Mouse (Mus musculus): ENCODE measurements around the gene Gabrb2. TPM values are rescaled to one million over a fixed set of nuclear protein-coding genes. Genes with fewer than 3 reads are reported as not detected.

The Gabrb2 gene
- polyA plus RNA-seq, 1 experiment from 2014 or later: 12.9 TPM

DNA sequence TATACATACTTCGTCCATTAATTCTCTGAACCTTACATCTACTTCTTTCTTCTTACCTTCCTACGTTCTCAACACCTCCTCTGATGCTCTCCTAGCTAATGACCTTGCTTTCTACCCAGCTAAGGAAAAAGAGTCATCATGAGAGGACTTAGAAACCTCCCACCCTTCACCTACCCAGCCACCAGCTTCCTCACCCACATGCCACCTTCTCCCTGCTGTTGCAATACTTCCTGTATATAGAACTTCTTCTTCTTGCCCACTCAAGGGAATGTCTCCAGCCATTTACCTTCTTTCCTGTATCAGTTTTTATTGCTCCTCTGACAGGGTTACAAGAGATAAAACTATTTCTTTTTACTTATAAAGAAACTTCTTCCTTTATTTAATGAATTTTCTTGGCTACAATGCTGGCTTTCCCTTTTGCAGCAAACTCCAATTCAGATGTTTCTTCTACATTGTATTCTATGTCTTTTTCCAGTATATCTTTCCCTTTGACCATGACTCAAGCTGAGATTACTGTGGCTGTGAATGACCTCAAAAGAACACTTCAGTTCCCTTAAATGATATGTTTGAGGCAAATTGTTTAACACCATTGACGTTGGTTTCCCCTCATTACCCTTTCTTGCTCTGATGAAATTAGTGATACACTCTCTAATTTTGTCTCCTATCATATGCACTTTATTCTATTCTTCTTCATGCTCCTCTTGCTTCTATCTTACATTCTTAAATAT lies 155.8 kb downstream of the Gabrb2 start:
- no peak for DNase-seq (ENCODE audit: low spot score)
- no peak overlapping the region for H3K27ac ChIP-seq (ENCODE audit: low read depth, low read length)
- 84% methylated on average over 3 of the region's 3 CpGs for WGBS
- no peaks in the 10 kb centered on the region for H3K27me3 ChIP-seq (replicated peaks; ENCODE audit: control insufficient read depth, insufficient read depth, low read length)
- ATAC-seq: no peak
- no peaks in the 10 kb centered on the region for H3K36me3 ChIP-seq (ENCODE audit: control insufficient read depth, insufficient read depth, low read length)
- no peaks in the 10 kb centered on the region for H3K9me3 ChIP-seq (replicated peaks; ENCODE audit: control insufficient read depth, low read length)
- no peaks in the 10 kb centered on the region for H3K4me1 ChIP-seq (ENCODE audit: control insufficient read depth, insufficient read depth, low read length)
- H3K4me2 ChIP-seq (ENCODE audit: low read length): no peak overlapping the region
- no peak overlapping the region for H3K9ac ChIP-seq (ENCODE audit: low read length)
- no peak overlapping the region for H3K4me3 ChIP-seq (ENCODE audit: low read depth, low read length)

DNA sequence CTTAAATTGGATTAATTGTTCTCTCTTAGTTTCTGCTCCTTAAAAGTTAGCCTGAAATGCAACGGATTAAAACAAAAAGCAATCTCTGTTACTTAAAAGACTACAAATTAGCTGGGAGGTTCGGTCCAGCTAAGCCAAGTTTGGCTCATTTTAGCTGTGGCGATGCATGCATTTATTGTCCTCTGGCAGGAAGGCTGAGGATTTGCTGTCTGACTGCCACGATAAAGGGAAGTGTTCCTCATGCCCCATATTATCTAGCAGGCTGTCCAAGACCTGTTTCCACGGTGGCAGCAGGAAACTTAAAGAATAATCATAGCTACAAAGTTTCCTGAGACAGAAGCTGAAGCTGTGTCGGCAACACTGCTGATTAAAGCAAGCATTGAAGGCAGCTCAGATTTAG lies 160.2 kb downstream of the Gabrb2 start:
- no peaks in the 10 kb centered on the region for H3K27me3 ChIP-seq (replicated peaks; ENCODE audit: control insufficient read depth, insufficient read depth, low read length)
- DNase-seq (ENCODE audit: low spot score) (peak; percentile 6), ATAC-seq (no peak)
- H3K9me3 ChIP-seq (replicated peaks; ENCODE audit: control insufficient read depth, low read length): no peaks in the 10 kb centered on the region
- H3K4me3 ChIP-seq (ENCODE audit: low read depth, low read length): no peak overlapping the region
- WGBS: 33% methylated on average over 6 of the region's 6 CpGs
- no peak overlapping the region for H3K4me2 ChIP-seq (ENCODE audit: low read length)
- H3K36me3 ChIP-seq (ENCODE audit: control insufficient read depth, insufficient read depth, low read length): no peaks in the 10 kb centered on the region
- H3K27ac ChIP-seq (ENCODE audit: low read depth, low read length): no peak overlapping the region
- no peaks in the 10 kb centered on the region for H3K4me1 ChIP-seq (ENCODE audit: control insufficient read depth, insufficient read depth, low read length)
- H3K9ac ChIP-seq (ENCODE audit: low read length): no peak overlapping the region

DNA sequence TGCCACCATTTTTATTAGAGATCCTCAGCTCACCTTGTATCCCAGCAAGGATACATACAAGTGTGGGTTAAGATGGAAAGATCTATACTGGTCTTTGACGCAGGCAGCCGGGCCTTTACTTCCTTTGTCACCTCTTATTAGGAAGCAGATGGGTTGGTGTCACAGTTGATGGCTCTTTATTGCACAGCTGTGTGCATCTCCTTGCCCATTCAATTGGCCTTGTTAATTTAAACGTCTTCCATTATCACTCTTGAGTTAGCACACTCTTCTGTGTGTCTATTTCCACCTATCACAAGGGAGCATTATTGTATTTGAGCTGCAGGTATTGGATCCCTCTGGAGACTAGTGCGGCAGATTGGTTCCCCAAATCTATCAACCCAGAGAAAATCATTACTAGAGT lies 161.6 kb downstream of the Gabrb2 start:
- H3K9ac ChIP-seq (ENCODE audit: low read length): no peak overlapping the region
- no peaks in the 10 kb centered on the region for H3K36me3 ChIP-seq (ENCODE audit: control insufficient read depth, insufficient read depth, low read length)
- H3K9me3 ChIP-seq (replicated peaks; ENCODE audit: control insufficient read depth, low read length): no peaks in the 10 kb centered on the region
- no peak for ATAC-seq
- no peaks in the 10 kb centered on the region for H3K4me1 ChIP-seq (ENCODE audit: control insufficient read depth, insufficient read depth, low read length)
- 83% methylated on average over 4 of the region's 4 CpGs for WGBS
- no peaks in the 10 kb centered on the region for H3K27me3 ChIP-seq (replicated peaks; ENCODE audit: control insufficient read depth, insufficient read depth, low read length)
- no peak overlapping the region for H3K4me3 ChIP-seq (ENCODE audit: low read depth, low read length)
- no peak overlapping the region for H3K4me2 ChIP-seq (ENCODE audit: low read length)
- H3K27ac ChIP-seq (ENCODE audit: low read depth, low read length): no peak overlapping the region
- no peak for DNase-seq (ENCODE audit: low spot score)

DNA sequence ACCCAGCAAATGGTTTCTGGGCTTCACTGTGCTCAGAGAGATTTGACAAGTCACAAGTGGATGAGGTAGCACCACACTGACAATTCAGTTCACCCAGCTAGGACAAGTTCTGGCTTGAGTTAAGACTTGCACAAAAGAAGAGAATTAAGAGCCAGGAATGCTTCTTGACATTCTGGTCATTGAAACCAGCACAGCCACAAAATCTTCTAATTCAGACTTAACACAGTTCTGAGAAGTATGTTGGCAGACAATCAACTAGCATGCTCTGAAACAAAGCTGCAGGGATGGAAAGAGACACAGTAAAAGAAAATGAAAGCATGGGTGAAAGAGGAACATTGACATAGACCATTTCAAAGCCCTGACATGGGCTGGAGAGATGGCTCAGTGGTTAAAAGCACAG lies 162.2 kb downstream of the Gabrb2 start:
- no peak for DNase-seq (ENCODE audit: low spot score)
- ATAC-seq: no peak
- Histone ChIP-seq H3K4me1 (ENCODE audit: control insufficient read depth, insufficient read depth, low read length) (no peaks in the 10 kb centered on the region), H3K27me3 (replicated peaks; ENCODE audit: control insufficient read depth, insufficient read depth, low read length) (no peaks in the 10 kb centered on the region), H3K4me2 (ENCODE audit: low read length) (no peak overlapping the region), H3K9me3 (replicated peaks; ENCODE audit: control insufficient read depth, low read length) (no peaks in the 10 kb centered on the region), H3K36me3 (ENCODE audit: control insufficient read depth, insufficient read depth, low read length) (no peaks in the 10 kb centered on the region), H3K27ac (ENCODE audit: low read depth, low read length) (no peak overlapping the region), H3K4me3 (ENCODE audit: low read depth, low read length) (no peak overlapping the region), H3K9ac (ENCODE audit: low read length) (no peak overlapping the region)

DNA sequence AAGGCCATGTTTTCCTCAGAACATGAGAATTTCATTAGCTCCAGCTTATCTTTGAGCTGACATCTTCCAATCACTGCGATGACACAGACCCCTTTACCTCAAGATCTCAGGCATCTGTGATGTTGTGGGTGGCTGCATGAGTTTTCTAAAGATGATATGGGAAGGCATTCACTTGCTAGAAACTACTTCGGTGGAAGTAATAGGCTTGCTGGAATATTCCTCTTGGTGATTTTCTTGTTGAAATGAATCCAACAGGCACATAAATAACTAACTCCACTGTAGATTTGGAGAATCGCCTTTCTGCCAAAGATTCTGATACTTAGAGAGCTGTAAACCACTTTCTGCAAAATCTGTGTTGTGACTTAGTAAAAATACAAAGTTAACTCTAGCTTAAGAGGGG lies 172.9 kb downstream of the Gabrb2 start:
- H3K4me1 ChIP-seq (ENCODE audit: control insufficient read depth, insufficient read depth, low read length): no peaks in the 10 kb centered on the region
- H3K4me3 ChIP-seq (ENCODE audit: low read depth, low read length): no peak overlapping the region
- DNase-seq (ENCODE audit: low spot score) (no peak), ATAC-seq (no peak)
- H3K27me3 ChIP-seq (replicated peaks; ENCODE audit: control insufficient read depth, insufficient read depth, low read length): no peaks in the 10 kb centered on the region
- no peak overlapping the region for H3K9ac ChIP-seq (ENCODE audit: low read length)
- H3K36me3 ChIP-seq (ENCODE audit: control insufficient read depth, insufficient read depth, low read length): no peaks in the 10 kb centered on the region
- H3K4me2 ChIP-seq (ENCODE audit: low read length): no peak overlapping the region
- H3K27ac ChIP-seq (ENCODE audit: low read depth, low read length): no peak overlapping the region
- WGBS: 88% methylated on average over 3 of the region's 3 CpGs
- H3K9me3 ChIP-seq (replicated peaks; ENCODE audit: control insufficient read depth, low read length): no peaks in the 10 kb centered on the region

DNA sequence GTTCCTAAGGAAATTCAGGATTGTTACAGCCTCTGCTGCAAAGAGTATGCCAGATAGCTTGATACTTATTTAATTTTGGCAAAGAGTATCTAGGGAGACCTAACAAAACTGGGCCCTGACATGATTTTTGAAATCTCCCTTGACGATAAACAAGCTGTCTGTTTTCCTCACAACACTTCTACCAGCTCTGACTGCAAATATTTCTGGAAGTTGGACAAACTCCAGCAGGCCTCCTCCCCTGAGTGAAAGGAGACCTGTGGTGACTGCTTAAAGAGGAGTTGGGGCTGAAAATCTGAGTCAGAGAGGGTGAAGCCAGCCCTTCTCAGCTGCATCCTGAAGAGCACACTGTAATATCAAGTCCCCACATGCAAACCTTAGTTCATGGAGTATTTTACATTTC lies 186.7 kb downstream of the Gabrb2 start:
- 65% methylated on average over 1 of the region's 1 CpGs for WGBS
- peak; percentile 24 for DNase-seq (ENCODE audit: low spot score)
- peaks cover 2% of the 10 kb centered on the region; the same call in 1 of the 2 replicates for H3K4me1 ChIP-seq (ENCODE audit: control insufficient read depth, insufficient read depth, low read length)

DNA sequence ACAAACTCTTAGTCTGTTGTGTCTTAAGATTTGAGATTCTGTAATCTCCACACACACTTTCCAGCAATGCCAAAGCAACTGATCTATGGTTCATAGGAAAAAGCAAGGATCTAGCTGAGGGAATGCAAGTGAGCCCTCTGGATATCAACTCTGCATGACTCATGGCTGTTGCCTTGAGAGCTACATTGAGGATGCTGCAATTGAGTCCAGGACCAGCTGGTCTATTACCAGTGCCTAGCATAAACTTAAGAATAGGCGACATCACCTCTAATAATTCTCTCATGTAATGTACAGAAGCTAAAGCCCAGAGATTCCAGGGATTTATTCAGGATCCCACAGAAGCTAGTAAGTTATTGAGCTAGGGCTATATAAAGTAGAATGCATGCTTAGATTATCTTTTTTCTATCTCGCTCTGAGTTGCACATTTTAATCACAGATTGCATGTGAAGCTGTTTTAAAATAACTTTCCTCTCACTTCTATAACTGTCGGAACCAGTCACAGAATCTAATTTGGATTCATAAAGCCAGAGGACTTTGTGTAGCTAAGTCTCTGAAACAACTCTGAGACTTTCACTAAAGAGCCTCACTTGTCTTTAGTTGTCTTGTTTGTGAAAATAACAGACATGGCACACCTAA lies 189.7 kb downstream of the Gabrb2 start:
- DNase-seq (ENCODE audit: low spot score) (no peak), ATAC-seq (no peak)
- Histone ChIP-seq H3K4me1 (ENCODE audit: control insufficient read depth, insufficient read depth, low read length) (peaks cover 2% of the 10 kb centered on the region; the same call in 1 of the 2 replicates), H3K36me3 (ENCODE audit: control insufficient read depth, insufficient read depth, low read length) (no peaks in the 10 kb centered on the region), H3K27me3 (replicated peaks; ENCODE audit: control insufficient read depth, insufficient read depth, low read length) (no peaks in the 10 kb centered on the region), H3K4me3 (ENCODE audit: low read depth, low read length) (no peak overlapping the region), H3K9me3 (replicated peaks; ENCODE audit: control insufficient read depth, low read length) (no peaks in the 10 kb centered on the region), H3K9ac (ENCODE audit: low read length) (no peak overlapping the region), H3K4me2 (ENCODE audit: low read length) (no peak overlapping the region), H3K27ac (ENCODE audit: low read depth, low read length) (no peak overlapping the region)
- WGBS: 93% methylated on average over 3 of the region's 3 CpGs

More for the DNA sequence above, 186.7 kb downstream of the Gabrb2 start:
- no peak overlapping the region for H3K27ac ChIP-seq (ENCODE audit: low read depth, low read length)
- H3K9me3 ChIP-seq (replicated peaks; ENCODE audit: control insufficient read depth, low read length): no peaks in the 10 kb centered on the region
- H3K27me3 ChIP-seq (replicated peaks; ENCODE audit: control insufficient read depth, insufficient read depth, low read length): no peaks in the 10 kb centered on the region
- no peak overlapping the region for H3K9ac ChIP-seq (ENCODE audit: low read length)
- no peak for ATAC-seq
- no peaks in the 10 kb centered on the region for H3K36me3 ChIP-seq (ENCODE audit: control insufficient read depth, insufficient read depth, low read length)
- no peak overlapping the region for H3K4me3 ChIP-seq (ENCODE audit: low read depth, low read length)
- no peak overlapping the region for H3K4me2 ChIP-seq (ENCODE audit: low read length)

DNA sequence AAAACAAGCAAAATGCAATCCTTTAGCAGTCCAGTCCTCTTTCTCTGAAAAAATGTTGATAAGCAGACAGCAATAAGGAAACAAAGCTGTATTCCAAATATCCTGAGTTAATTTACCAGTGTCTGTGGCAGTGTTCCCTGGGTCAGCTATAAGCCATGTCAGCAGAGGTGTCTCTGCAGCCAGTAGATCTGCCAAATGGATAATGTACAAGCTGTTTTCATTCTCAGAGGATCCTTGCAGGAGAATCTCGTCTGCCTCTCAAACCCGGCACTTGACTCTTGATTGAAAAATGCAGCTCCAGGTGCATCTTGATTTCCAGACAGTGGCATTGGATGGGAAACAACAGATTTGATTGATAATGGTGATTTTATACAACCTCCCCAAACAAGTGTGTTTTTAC lies 198.6 kb downstream of the Gabrb2 start:
- Histone ChIP-seq H3K9ac (ENCODE audit: low read length) (no peak overlapping the region), H3K4me3 (ENCODE audit: low read depth, low read length) (no peak overlapping the region), H3K4me1 (ENCODE audit: control insufficient read depth, insufficient read depth, low read length) (no peaks in the 10 kb centered on the region), H3K9me3 (replicated peaks; ENCODE audit: control insufficient read depth, low read length) (no peaks in the 10 kb centered on the region), H3K27ac (ENCODE audit: low read depth, low read length) (no peak overlapping the region), H3K36me3 (ENCODE audit: control insufficient read depth, insufficient read depth, low read length) (no peaks in the 10 kb centered on the region), H3K4me2 (ENCODE audit: low read length) (no peak overlapping the region), H3K27me3 (replicated peaks; ENCODE audit: control insufficient read depth, insufficient read depth, low read length) (no peaks in the 10 kb centered on the region)
- WGBS: 86% methylated on average over 2 of the region's 2 CpGs
- ATAC-seq (no peak), DNase-seq (ENCODE audit: low spot score) (no peak)

DNA sequence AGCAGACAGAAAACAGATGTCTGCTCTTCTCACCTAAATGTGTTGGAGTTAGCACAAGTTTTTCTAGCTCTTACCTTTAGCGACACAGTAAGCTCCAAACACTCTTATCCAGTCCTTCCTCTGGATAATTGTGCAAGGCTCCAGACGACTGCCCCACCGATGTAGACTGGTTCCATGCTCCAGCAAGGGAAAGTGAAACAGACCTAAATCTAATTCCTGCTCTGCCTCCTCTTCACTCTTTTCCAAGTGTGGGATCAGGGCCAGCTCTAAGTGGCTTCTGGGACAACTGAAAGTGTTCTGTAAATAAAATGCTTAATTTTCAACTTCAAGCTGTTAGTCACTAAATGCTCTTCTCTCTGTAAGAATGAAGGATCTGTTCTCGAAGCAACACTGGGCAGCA lies 201.6 kb downstream of the Gabrb2 start:
- DNase-seq (ENCODE audit: low spot score): no peak
- H3K4me2 ChIP-seq (ENCODE audit: low read length): no peak overlapping the region
- H3K4me3 ChIP-seq (ENCODE audit: low read depth, low read length): no peak overlapping the region
- no peak overlapping the region for H3K9ac ChIP-seq (ENCODE audit: low read length)
- no peak for ATAC-seq
- no peak overlapping the region for H3K27ac ChIP-seq (ENCODE audit: low read depth, low read length)
- no peaks in the 10 kb centered on the region for H3K4me1 ChIP-seq (ENCODE audit: control insufficient read depth, insufficient read depth, low read length)
- H3K9me3 ChIP-seq (replicated peaks; ENCODE audit: control insufficient read depth, low read length): no peaks in the 10 kb centered on the region
- H3K36me3 ChIP-seq (ENCODE audit: control insufficient read depth, insufficient read depth, low read length): no peaks in the 10 kb centered on the region
- H3K27me3 ChIP-seq (replicated peaks; ENCODE audit: control insufficient read depth, insufficient read depth, low read length): no peaks in the 10 kb centered on the region
- WGBS: 93% methylated on average over 4 of the region's 4 CpGs

Data from forebrain, embryonic 14.5 days (tissue).